Mouse (Mus musculus): ENCODE results near the gene Lrtm2. TPM values are rescaled to one million over a fixed set of nuclear protein-coding genes. Genes with fewer than 3 reads are reported as not detected.

Lrtm2 gene
- 12.8 and 17.8 TPM in 2 replicates for total RNA-seq (2014; rRNA removed)
- 8.8 and 12.7 TPM in 2 replicates for polyA plus RNA-seq (2015; fragmentation: Nextera tagmentation; extraction: Ambion mirVana)

DNA sequence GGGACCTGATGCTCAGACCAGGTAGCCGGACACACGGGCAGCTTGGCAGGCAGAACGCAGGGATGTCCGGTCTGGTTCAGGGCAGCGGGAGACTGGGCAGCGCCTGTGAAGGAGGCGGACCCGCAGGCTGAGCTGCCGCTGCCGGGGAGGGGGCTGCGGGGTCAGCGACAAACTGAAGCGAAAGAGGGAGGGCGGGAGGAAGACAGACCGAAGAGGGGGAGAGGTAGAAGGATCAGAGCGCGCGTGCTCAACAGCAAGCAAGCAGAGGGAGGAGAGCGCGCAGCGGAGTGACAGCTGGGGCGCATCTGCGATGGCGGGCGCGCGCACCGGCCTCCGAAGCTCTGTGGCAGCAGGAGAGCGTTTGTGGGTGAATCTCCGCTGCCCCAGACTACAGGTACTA lies at the start of gene Lrtm2:
TSS of gene Lrtm2 (minus strand) at position 261 of the 400 bp plus-strand sequence.
- Histone ChIP-seq H3K4me1 (ENCODE audit: insufficient read depth) (peaks cover 34% of the 10 kb centered on the region), H3K27me3 (ENCODE audit: insufficient read depth, low read length) (no peaks in the 10 kb centered on the region), H3K36me3 (ENCODE audit: insufficient read depth) (no peaks in the 10 kb centered on the region), H3K4me3 (ENCODE audit: low read depth, low read length) (peak within 1 kb of the TSS; percentile 62), H3K4me2 (ENCODE audit: low read depth) (peak within 1 kb of the TSS; percentile 78), H3K9me3 (ENCODE audit: low read length) (no peaks in the 10 kb centered on the region), H3K9ac (peak within 1 kb of the TSS; percentile 74), H3K27ac (ENCODE audit: low read depth, low read length) (peak within 1 kb of the TSS; percentile 74)
- TF ChIP-seq CTCF (IDR thresholded peaks at IDR 0.05; ENCODE audit: low read depth), result no peak
- WGBS, result 1% methylated on average over 30 of the region's 31 CpGs
- DNase-seq, result peak; percentile 82
- ATAC-seq, result peak; percentile 59

DNA sequence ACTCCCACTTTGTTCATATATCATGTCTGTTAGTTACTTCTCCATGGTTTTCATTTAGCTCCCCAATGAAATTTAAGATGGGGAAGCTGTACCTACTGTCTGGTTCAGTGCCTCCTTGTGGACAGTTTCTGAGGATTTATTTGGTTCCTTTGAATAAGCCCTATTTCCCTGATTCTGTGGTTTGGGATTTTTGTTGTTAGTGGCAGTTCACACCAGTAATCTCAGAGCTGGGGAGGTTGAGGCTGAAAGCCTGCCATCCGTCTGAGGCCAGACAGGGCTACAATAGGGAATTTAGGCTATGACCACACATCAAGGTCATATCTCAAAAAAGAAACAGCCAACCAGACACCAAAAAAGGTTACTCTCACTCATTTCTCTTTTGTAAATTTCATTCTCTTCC lies 48.1 kb upstream of the Lrtm2 start:
- Histone ChIP-seq H3K27me3 (ENCODE audit: insufficient read depth, low read length) (no peaks in the 10 kb centered on the region), H3K9me3 (ENCODE audit: low read length) (no peaks in the 10 kb centered on the region), H3K36me3 (ENCODE audit: insufficient read depth) (no peaks in the 10 kb centered on the region), H3K4me2 (ENCODE audit: low read depth) (no peak overlapping the region), H3K4me1 (ENCODE audit: insufficient read depth) (no peaks in the 10 kb centered on the region), H3K9ac (no peak overlapping the region), H3K27ac (ENCODE audit: low read depth, low read length) (no peak overlapping the region), H3K4me3 (ENCODE audit: low read depth, low read length) (no peak overlapping the region)
- no peak for TF ChIP-seq CTCF (IDR thresholded peaks at IDR 0.05; ENCODE audit: low read depth)
- ATAC-seq (no peak), DNase-seq (no peak)
- 79% methylated on average over 1 of the region's 1 CpGs for WGBS

DNA sequence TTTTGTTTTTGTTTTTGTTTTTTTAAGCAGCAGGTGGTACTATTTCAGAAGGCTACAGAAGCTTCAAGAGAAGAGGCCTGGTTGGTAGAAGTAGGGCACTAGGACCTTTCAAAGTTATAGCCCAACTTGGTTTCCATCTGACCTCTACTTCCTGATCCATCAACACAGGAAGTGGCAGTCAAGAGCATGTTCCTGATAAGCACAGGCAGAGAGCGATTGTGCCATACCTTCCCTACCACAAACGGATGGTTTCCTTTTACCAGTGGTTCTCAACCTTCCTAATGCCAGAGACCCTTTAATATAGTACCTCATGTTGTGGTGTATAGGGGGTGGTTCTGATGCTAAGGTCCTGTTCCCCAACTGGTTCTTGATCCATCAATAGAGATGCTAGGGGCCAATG lies 47.0 kb upstream of the Lrtm2 start:
- Histone ChIP-seq H3K36me3 (ENCODE audit: insufficient read depth) (no peaks in the 10 kb centered on the region), H3K27ac (ENCODE audit: low read depth, low read length) (no peak overlapping the region), H3K27me3 (ENCODE audit: insufficient read depth, low read length) (no peaks in the 10 kb centered on the region), H3K4me2 (ENCODE audit: low read depth) (no peak overlapping the region), H3K4me1 (ENCODE audit: insufficient read depth) (no peaks in the 10 kb centered on the region), H3K9ac (no peak overlapping the region), H3K4me3 (ENCODE audit: low read depth, low read length) (no peak overlapping the region), H3K9me3 (ENCODE audit: low read length) (no peaks in the 10 kb centered on the region)
- WGBS, result 87% methylated on average over 2 of the region's 2 CpGs
- ATAC-seq (no peak), DNase-seq (no peak)
- no peak for TF ChIP-seq CTCF (IDR thresholded peaks at IDR 0.05; ENCODE audit: low read depth)

GRCm38 (mm10) chr6:119375035-119375434 lies 44.5 kb upstream of the Lrtm2 start:
- Histone ChIP-seq H3K4me1 (ENCODE audit: insufficient read depth) (no peaks in the 10 kb centered on the region), H3K4me2 (ENCODE audit: low read depth) (no peak overlapping the region), H3K9me3 (ENCODE audit: low read length) (no peaks in the 10 kb centered on the region), H3K27ac (ENCODE audit: low read depth, low read length) (no peak overlapping the region), H3K27me3 (ENCODE audit: insufficient read depth, low read length) (no peaks in the 10 kb centered on the region), H3K36me3 (ENCODE audit: insufficient read depth) (no peaks in the 10 kb centered on the region), H3K4me3 (ENCODE audit: low read depth, low read length) (no peak overlapping the region), H3K9ac (no peak overlapping the region)
- DNase-seq (no peak), ATAC-seq (no peak)
- WGBS, result 75% methylated on average over 5 of the region's 5 CpGs
- TF ChIP-seq CTCF (IDR thresholded peaks at IDR 0.05; ENCODE audit: low read depth), result peak; percentile 8; the same call in 1 of the 2 replicates

DNA sequence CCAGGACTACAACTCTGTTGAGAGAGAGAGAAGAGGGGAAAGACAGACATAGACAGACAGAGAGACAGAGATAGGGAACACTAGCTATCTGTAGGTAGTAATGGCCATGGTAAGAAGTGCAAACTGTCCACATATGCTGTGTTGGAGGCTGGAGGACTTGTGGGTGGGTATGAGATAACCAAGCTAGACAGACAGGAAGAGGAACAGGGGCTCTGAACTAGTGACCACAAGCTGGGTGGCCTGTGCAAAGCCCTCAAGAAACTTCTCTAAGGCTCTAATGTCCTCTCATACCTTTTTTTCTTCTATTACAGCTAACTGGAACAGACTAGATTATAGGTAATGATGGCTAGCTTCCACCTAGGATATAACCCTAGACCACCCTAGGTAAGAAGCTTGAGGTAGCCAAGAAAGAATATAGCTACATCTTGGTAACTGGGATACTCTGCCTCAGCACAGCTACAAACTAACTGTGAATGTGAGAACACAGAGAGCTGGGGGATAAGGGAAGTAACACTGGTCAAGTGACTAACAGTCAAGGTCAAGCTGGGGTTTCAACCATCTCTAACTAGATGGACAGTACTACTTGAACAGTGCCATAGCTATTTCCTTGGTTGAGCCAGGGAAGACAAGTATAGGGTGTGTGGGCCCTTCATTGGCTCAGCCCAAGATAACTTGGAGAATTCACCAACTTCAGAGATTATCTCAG lies 42.6 kb upstream of the Lrtm2 start:
- DNase-seq (no peak), ATAC-seq (no peak)
- H3K27me3 ChIP-seq (ENCODE audit: insufficient read depth, low read length), result no peaks in the 10 kb centered on the region
- no peak for TF ChIP-seq CTCF (IDR thresholded peaks at IDR 0.05; ENCODE audit: low read depth)
- no peak overlapping the region for H3K4me3 ChIP-seq (ENCODE audit: low read depth, low read length)
- peaks cover 5% of the 10 kb centered on the region; the same call in 1 of the 2 replicates for H3K36me3 ChIP-seq (ENCODE audit: insufficient read depth)
- H3K9me3 ChIP-seq (ENCODE audit: low read length), result no peaks in the 10 kb centered on the region
- H3K9ac ChIP-seq, result no peak overlapping the region
- H3K4me1 ChIP-seq (ENCODE audit: insufficient read depth), result no peaks in the 10 kb centered on the region
- H3K4me2 ChIP-seq (ENCODE audit: low read depth), result no peak overlapping the region
- no peak overlapping the region for H3K27ac ChIP-seq (ENCODE audit: low read depth, low read length)

DNA sequence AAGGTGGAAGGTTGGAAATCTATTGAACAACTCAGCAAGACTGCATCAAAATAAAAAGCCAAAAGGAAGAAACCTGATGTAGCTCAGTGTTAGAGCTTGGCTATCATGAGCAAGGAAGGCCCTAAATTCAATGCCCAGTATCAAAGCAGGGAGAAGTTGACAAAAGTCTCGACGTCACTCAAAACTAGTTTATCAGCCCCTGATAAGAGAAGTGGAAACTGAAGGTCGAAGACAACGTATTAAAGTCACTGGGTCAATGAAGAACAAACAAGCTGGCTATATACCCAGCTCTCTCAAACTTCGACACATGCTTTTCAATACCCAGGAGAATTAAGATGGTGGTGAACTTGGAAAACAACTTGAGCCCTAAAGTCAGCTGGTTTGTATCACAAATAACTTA lies 41.7 kb upstream of the Lrtm2 start:
- WGBS, result 94% methylated on average over 5 of the region's 5 CpGs
- TF ChIP-seq CTCF (IDR thresholded peaks at IDR 0.05; ENCODE audit: low read depth), result no peak

GRCm38 (mm10) chr6:119371624-119372023 lies 41.1 kb upstream of the Lrtm2 start:
- TF ChIP-seq CTCF (IDR thresholded peaks at IDR 0.05; ENCODE audit: low read depth), result peak; percentile 40; the same call in 1 of the 2 replicates
- Histone ChIP-seq H3K27ac (ENCODE audit: low read depth, low read length) (no peak overlapping the region), H3K4me3 (ENCODE audit: low read depth, low read length) (no peak overlapping the region), H3K9me3 (ENCODE audit: low read length) (no peaks in the 10 kb centered on the region), H3K4me2 (ENCODE audit: low read depth) (no peak overlapping the region), H3K4me1 (ENCODE audit: insufficient read depth) (no peaks in the 10 kb centered on the region), H3K9ac (no peak overlapping the region), H3K27me3 (ENCODE audit: insufficient read depth, low read length) (no peaks in the 10 kb centered on the region), H3K36me3 (ENCODE audit: insufficient read depth) (peaks cover 5% of the 10 kb centered on the region; the same call in 1 of the 2 replicates)
- ATAC-seq (no peak; the same call in 1 of the 2 replicates), DNase-seq (no peak)

More for the DNA sequence above, 41.7 kb upstream of the Lrtm2 start:
- Histone ChIP-seq H3K9me3 (ENCODE audit: low read length) (no peaks in the 10 kb centered on the region), H3K27ac (ENCODE audit: low read depth, low read length) (no peak overlapping the region), H3K4me1 (ENCODE audit: insufficient read depth) (no peaks in the 10 kb centered on the region), H3K4me2 (ENCODE audit: low read depth) (no peak overlapping the region), H3K27me3 (ENCODE audit: insufficient read depth, low read length) (no peaks in the 10 kb centered on the region), H3K36me3 (ENCODE audit: insufficient read depth) (peaks cover 5% of the 10 kb centered on the region; the same call in 1 of the 2 replicates), H3K9ac (no peak overlapping the region), H3K4me3 (ENCODE audit: low read depth, low read length) (no peak overlapping the region)
- DNase-seq, result no peak
- ATAC-seq, result no peak
